Mouse (Mus musculus) heart, postnatal 0 days (tissue): ENCODE data around the gene Nes. TPM values are rescaled to one million over a fixed set of nuclear protein-coding genes. Genes with fewer than 3 reads are reported as not detected.
A peak's percentile ranks its signal among the peaks of the same experiment; 100 is the strongest.

ENCODE experiments used
- ATAC-seq: fragments of 200-750 bp; cut with Nextera tagmentation; 2 replicates; pipeline ENCODE4 v1.8.0; 2017; ENCODE audit warnings: low read depth, moderate number of reproducible peaks, moderate library complexity; ENCODE audit not compliant: insufficient read depth
- DNase-seq: peaks from one replicate; pipeline ENCODE4 v3.0.0-alpha.2; 2016; ENCODE audit warnings: low spot score
- H3K27ac ChIP-seq: fragments of 300-500 bp; sonication (generic); 2 replicates; pipeline ENCODE4 v1.5.1; 2014; ENCODE audit warnings: low read depth, mild to moderate bottlenecking
- H3K27me3 ChIP-seq: fragments of 300-500 bp; sonication (generic); 2 replicates; pipeline ENCODE4 v1.6.1; 2014; ENCODE audit warnings: low read length, mixed read lengths; ENCODE audit not compliant: control insufficient read depth, insufficient read depth
- H3K36me3 ChIP-seq: fragments of 300-500 bp; sonication (generic); replicated peaks from 2 replicates; pipeline ENCODE4 v1.6.1; 2014; ENCODE audit warnings: low read length, mixed read lengths; ENCODE audit not compliant: control insufficient read depth, insufficient read depth
- H3K4me1 ChIP-seq: fragments of 300-500 bp; sonication (generic); 2 replicates; pipeline ENCODE4 v1.6.1; 2014; ENCODE audit warnings: antibody characterized with exemption; ENCODE audit not compliant: control insufficient read depth, insufficient read depth
- H3K4me2 ChIP-seq: fragments of 300-500 bp; sonication (generic); 2 replicates; pipeline ENCODE4 v1.6.1; 2014; ENCODE audit warnings: low read depth, mild to moderate bottlenecking, low read length, moderate library complexity
- H3K4me3 ChIP-seq: fragments of 300-500 bp; sonication (generic); 2 replicates; pipeline ENCODE4 v1.5.1; 2014; ENCODE audit warnings: low read depth, low read length
- H3K9ac ChIP-seq: fragments of 300-500 bp; sonication (generic); replicated peaks from 2 replicates; pipeline ENCODE4 v1.6.1; 2014; ENCODE audit warnings: low read depth, low read length, mixed read lengths
- H3K9me3 ChIP-seq: fragments of 300-500 bp; sonication (generic); replicated peaks from 2 replicates; pipeline ENCODE4 v1.6.1; 2016; ENCODE audit warnings: low read length; ENCODE audit not compliant: control insufficient read depth
- CTCF ChIP-seq: IDR thresholded peaks from 2 replicates; pipeline ENCODE4 v1.5.1; 2016; ENCODE audit warnings: antibody characterized with exemption, control low read depth, low read depth
- EP300 ChIP-seq: IDR thresholded peaks from 2 replicates; pipeline ENCODE4 v1.6.1; 2016; ENCODE audit warnings: antibody characterized with exemption, low read depth
- WGBS: fragments of 180-500 bp; shearing (Covaris S2); extraction: QIAGEN DNeasy Blood & Tissue Kit; methylation state at CpG from one replicate; pipeline ENCODE4 v1.1.7; 2014; 5-methylcytosine and 5-hydroxymethylcytosine counted together
- polyA plus RNA-seq: library from polyadenylated mRNA; unstranded; fragments of >200 nt; fragmentation: Nextera tagmentation; extraction: Ambion mirVana; gene quantifications from 2 replicates; pipeline ENCODE4 v1.2.1, GENCODE M21; 2015
- total RNA-seq: library from RNA; depleted of rRNA; stranded (reverse); fragments of >200 nt; gene quantifications from 2 replicates; pipeline ENCODE4 v1.2.3, GENCODE M21; 2014; ENCODE audit warnings: low replicate concordance

Gene Nes
- total and polyA plus RNA-seq, 2 experiments from 2014 or later, result 9.9 to 35.7 TPM

DNA sequence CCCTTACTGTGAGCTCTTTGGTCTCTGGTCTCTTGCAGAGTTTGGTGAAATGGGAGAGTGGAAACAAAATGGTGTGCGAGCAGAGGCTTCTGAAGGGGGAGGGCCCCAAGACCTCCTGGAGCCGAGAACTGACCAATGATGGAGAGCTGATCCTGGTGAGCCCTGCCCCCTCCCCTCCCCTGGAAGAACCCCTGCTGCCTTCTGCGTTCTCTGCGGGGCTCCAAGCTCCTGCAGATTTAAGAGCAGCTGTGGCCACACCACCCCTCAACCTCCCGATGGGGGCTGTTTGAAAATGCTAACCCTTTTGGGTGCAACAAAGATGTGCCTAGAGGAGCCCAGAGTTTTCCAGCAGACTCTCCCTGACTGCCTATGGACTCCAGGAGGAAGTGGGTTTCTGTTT lies 18.4 kb upstream of the Nes start:
- DNase-seq (peak; percentile 50), ATAC-seq (peak; percentile 58)
- WGBS, result 4% methylated on average over 5 of the region's 5 CpGs
- H3K36me3 ChIP-seq, result no peaks in the 10 kb centered on the region
- H3K4me3 ChIP-seq, result peak overlapping the region; percentile 35
- no peak overlapping the region for H3K27ac ChIP-seq
- H3K9ac ChIP-seq, result 0 out of 2 replicates have a peak overlapping the region, but pooled peaks have one; percentile 32
- H3K4me1 ChIP-seq, result peaks cover 9% of the 10 kb centered on the region
- peaks cover 60% of the 10 kb centered on the region for H3K27me3 ChIP-seq
- peak overlapping the region; percentile 55 for H3K4me2 ChIP-seq
- TF ChIP-seq CTCF (no peak), EP300 (no peak)
- no peaks in the 10 kb centered on the region for H3K9me3 ChIP-seq

DNA sequence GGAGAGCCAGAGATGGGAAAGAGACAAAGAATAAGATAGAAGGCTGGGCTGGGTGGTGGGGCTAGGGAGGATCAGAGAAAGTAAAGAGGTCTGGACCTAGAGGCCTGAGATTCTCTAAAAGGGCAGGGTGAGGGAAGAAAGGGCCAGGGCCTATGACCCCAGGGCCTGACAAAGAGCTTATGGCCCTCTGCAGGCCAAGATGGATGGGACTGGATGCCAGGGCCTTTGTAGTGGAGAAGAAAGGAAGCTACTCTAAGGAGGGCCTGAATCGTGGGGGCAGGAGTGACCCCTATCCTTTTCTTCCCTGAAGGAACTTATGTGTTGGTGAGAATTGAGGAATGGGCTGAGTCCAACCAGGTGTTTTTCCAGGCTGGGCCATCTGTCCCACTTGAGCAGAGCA lies 12.8 kb upstream of the Nes start:
- H3K9me3 ChIP-seq, result no peaks in the 10 kb centered on the region
- DNase-seq (no peak), ATAC-seq (no peak)
- TF ChIP-seq EP300 (no peak), CTCF (no peak)
- 35% methylated on average over 1 of the region's 1 CpGs for WGBS
- no peak overlapping the region for H3K4me2 ChIP-seq
- H3K27ac ChIP-seq, result no peak overlapping the region
- no peak overlapping the region for H3K4me3 ChIP-seq
- no peak overlapping the region for H3K9ac ChIP-seq
- H3K27me3 ChIP-seq, result 0 out of 2 replicates have a peak, but pooled peaks cover 7% of the 10 kb centered on the region
- H3K36me3 ChIP-seq, result no peaks in the 10 kb centered on the region
- H3K4me1 ChIP-seq, result no peaks in the 10 kb centered on the region

DNA sequence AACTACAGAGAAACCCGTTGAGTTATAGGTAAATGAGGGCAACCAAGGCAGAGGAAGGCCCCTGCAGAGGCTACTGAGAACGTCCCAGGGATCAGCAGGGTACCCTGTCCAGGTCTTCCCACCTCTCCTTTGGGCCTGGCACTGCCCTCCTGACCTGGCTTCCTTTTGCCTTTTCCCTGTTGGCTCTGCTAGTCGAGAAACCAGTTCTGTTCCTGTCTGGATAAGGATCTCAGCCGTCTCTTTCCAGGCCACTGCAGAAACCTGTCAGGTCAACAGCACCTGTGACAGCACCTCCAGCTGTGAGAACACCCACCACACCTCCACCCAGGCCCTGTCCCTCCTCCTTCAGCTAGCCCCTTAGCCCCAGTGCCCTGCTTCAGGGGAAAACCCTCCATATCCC lies 12.4 kb upstream of the Nes start:
- Histone ChIP-seq H3K27me3 (0 out of 2 replicates have a peak, but pooled peaks cover 3% of the 10 kb centered on the region), H3K27ac (no peak overlapping the region), H3K4me1 (no peaks in the 10 kb centered on the region), H3K4me3 (no peak overlapping the region), H3K9me3 (no peaks in the 10 kb centered on the region), H3K4me2 (no peak overlapping the region), H3K9ac (no peak overlapping the region), H3K36me3 (no peaks in the 10 kb centered on the region)
- TF ChIP-seq CTCF, result no peak
- ATAC-seq (no peak), DNase-seq (no peak)
- 43% methylated on average over 4 of the region's 4 CpGs for WGBS

DNA sequence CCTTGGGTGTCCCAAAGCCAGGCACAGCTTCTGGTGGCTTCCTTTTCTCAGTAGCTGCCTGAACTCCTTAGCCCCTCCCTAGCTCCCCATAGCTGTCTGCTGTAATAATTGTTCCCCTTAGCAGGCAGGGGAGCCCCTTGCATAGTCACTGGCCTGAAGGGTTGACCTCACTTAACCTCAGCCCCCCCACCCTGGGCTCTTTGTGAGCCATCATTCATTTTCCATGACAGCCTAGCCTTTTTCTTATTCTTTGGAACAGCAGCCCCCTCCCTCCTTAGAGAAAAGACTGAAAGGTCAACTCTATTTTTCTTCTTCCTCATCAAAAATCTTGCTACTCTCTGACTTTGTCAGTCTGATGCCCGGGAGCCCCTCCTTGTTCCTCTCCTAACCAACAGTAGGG lies 11.9 kb upstream of the Nes start:
- ATAC-seq (no peak), DNase-seq (no peak)
- H3K9ac ChIP-seq, result no peak overlapping the region
- no peaks in the 10 kb centered on the region for H3K36me3 ChIP-seq
- TF ChIP-seq CTCF, result no peak
- TF ChIP-seq EP300, result no peak
- no peak overlapping the region for H3K4me3 ChIP-seq
- no peaks in the 10 kb centered on the region for H3K9me3 ChIP-seq
- no peak overlapping the region for H3K27ac ChIP-seq
- no peaks in the 10 kb centered on the region for H3K4me1 ChIP-seq
- no peak overlapping the region for H3K4me2 ChIP-seq
- 0 out of 2 replicates have a peak, but pooled peaks cover 3% of the 10 kb centered on the region for H3K27me3 ChIP-seq
- WGBS, result 77% methylated on average over 1 of the region's 1 CpGs

DNA sequence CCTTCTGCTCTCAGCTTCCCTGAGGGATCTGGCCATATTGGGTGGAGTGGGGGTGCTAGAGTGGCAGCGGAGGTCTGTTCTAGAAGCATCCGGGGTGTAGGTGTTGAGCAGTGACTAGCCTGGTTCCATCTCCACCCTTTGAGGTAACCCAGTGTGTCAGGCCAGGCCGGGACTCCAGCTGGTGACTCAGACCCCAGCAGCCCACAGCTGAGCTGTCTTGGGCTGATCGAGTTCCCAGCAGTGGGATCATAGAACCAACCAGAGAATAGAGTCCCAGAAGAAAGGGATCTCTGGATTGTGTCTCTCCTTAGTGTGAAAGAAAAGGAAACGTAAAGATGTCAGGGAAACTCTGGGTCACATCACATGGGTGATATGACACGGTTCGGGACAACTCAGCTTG lies 11.5 kb upstream of the Nes start:
- H3K9me3 ChIP-seq, result no peaks in the 10 kb centered on the region
- no peak overlapping the region for H3K4me2 ChIP-seq
- H3K9ac ChIP-seq, result no peak overlapping the region
- no peak for DNase-seq
- H3K4me1 ChIP-seq, result no peaks in the 10 kb centered on the region
- no peaks in the 10 kb centered on the region for H3K36me3 ChIP-seq
- ATAC-seq, result no peak
- TF ChIP-seq CTCF (no peak), EP300 (no peak)
- H3K27me3 ChIP-seq, result 0 out of 2 replicates have a peak, but pooled peaks cover 3% of the 10 kb centered on the region
- H3K27ac ChIP-seq, result no peak overlapping the region
- WGBS, result 62% methylated on average over 7 of the region's 7 CpGs
- no peak overlapping the region for H3K4me3 ChIP-seq

DNA sequence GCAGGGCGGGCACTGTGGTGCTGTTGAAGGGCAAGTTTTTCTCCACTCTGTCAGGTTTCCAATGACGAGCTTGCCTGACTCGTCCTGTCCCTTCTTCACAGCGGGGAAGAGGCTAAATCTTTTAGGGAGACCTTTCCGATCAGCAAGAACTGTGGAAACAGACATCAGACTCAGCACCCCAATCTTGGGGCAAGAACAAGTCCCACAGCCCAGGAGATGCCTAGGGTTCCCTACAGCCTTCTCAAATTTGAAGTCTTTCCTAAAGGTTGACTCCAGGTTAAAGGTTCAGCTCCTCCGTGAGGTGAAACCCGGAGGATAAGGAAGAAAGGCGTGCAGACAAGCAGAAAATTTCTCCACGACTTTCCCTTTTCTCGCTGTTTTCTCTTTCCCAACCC lies 10.7 kb upstream of the Nes start:
- Histone ChIP-seq H3K4me2 (peak overlapping the region; percentile 96), H3K4me3 (peak overlapping the region; percentile 60), H3K4me1 (no peaks in the 10 kb centered on the region), H3K9ac (peak overlapping the region; percentile 78), H3K36me3 (no peaks in the 10 kb centered on the region), H3K27ac (peak overlapping the region; percentile 75), H3K9me3 (no peaks in the 10 kb centered on the region), H3K27me3 (0 out of 2 replicates have a peak, but pooled peaks cover 3% of the 10 kb centered on the region)
- DNase-seq (no peak), ATAC-seq (no peak)
- no peak for TF ChIP-seq EP300
- TF ChIP-seq CTCF, result no peak
- WGBS, result 16% methylated on average over 10 of the region's 10 CpGs
